Mouse (Mus musculus): ENCODE data around the gene Mroh8. TPM values are rescaled to one million over a fixed set of nuclear protein-coding genes. Genes with fewer than 3 reads are reported as not detected.

The Mroh8 gene
- total and polyA plus RNA-seq, 3 experiments = 0.15 to 0.18 TPM; not detected in 1

DNA sequence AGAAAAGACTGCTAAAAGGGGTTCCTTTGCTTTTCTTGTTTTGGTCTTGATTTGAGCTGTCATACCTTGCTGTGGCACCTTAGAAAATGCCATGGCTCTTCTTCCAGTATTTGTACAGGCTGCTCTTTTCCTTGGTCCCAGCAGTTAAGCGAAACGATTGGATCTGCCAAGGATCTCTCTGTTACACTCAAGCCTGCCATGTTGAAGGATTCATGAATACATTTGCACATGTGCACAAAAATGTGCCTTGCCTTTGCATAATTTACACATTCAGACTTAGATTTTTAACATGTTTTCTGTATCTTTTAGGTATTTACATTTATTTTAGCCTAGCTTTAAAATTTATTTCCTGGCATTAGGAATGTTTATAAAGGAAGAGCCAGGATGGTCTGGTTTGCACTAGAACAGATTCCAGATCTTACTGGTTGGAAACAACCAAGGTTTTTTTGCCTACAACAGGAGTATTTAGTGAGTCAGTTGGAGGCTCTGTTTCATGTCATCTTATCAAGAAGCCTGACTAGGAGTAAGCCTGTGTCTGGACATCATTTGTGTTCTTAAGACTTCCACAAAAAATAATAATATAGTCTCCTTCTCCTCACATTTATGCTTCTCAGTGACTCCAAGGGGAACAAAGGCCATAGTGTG, 29.0 kb upstream of the Mroh8 start:
- no peak for DNase-seq (ENCODE audit: low read depth, low spot score)
- Histone ChIP-seq H3K9ac (ENCODE audit: control insufficient read depth, low read depth, low read length, poor library complexity, severe bottlenecking) (no peak overlapping the region), H3K4me1 (ENCODE audit: control insufficient read depth in 1 of 2, insufficient read depth in 2 of 2, low read length in 2 of 2) (no peaks in the 10 kb centered on the region), H3K79me2 (ENCODE audit: control insufficient read depth, insufficient read depth, low read length, poor library complexity) (0 out of 2 replicates have a peak, but pooled peaks cover 1% of the 10 kb centered on the region), H3K4me3 (ENCODE audit: control insufficient read depth in 1 of 2, insufficient read depth in 1 of 2, low read depth in 2 of 2, low read length in 2 of 2) (no peak overlapping the region), H3K9me3 (replicated peaks; ENCODE audit: insufficient read depth, low read length) (no peaks in the 10 kb centered on the region), H3K27me3 (ENCODE audit: control insufficient read depth in 1 of 2, insufficient read depth in 2 of 2, low read length in 2 of 2) (no peaks in the 10 kb centered on the region), H3K27ac (ENCODE audit: control insufficient read depth, low read depth, low read length) (no peak overlapping the region), H3K36me3 (ENCODE audit: control insufficient read depth in 1 of 2, insufficient read depth in 2 of 2, low read length in 2 of 2) (peaks cover 0 to 39% of the 10 kb centered on the region in 2 experiments; a peak in 2 of 4 replicates)
- no peak for TF ChIP-seq TAL1 (IDR thresholded peaks at IDR 0.05; ENCODE audit: low read length)
- no peak for TF ChIP-seq EP300 (IDR thresholded peaks at IDR 0.05; ENCODE audit: low read depth in 1 of 2, low read length in 2 of 2)
- TF ChIP-seq NRF1 (IDR thresholded peaks at IDR 0.05; ENCODE audit: insufficient read depth, low read depth, low read length, poor library complexity, severe bottlenecking) = no peak
- no peak for TF ChIP-seq TCF12 (IDR thresholded peaks at IDR 0.05; ENCODE audit: low read depth, low read length)
- no peak for TF ChIP-seq GATA1 (IDR thresholded peaks at IDR 0.05; ENCODE audit: low read depth, low read length)
- no peak for TF ChIP-seq ZNF384 (IDR thresholded peaks at IDR 0.05; ENCODE audit: low read depth, low read length)
- TF ChIP-seq POLR2AphosphoS2 (IDR thresholded peaks at IDR 0.05; ENCODE audit: low read length) = no peak
- TF ChIP-seq USF1 (IDR thresholded peaks at IDR 0.05; ENCODE audit: low read depth, low read length) = no peak
- no peak for TF ChIP-seq USF2 (IDR thresholded peaks at IDR 0.05; ENCODE audit: borderline replicate concordance in 1 of 2, insufficient read depth in 1 of 2, low read depth in 1 of 2, low read length in 2 of 2)
- TF ChIP-seq RAD21 (IDR thresholded peaks at IDR 0.05; ENCODE audit: low read depth, low read length) = no peak

DNA sequence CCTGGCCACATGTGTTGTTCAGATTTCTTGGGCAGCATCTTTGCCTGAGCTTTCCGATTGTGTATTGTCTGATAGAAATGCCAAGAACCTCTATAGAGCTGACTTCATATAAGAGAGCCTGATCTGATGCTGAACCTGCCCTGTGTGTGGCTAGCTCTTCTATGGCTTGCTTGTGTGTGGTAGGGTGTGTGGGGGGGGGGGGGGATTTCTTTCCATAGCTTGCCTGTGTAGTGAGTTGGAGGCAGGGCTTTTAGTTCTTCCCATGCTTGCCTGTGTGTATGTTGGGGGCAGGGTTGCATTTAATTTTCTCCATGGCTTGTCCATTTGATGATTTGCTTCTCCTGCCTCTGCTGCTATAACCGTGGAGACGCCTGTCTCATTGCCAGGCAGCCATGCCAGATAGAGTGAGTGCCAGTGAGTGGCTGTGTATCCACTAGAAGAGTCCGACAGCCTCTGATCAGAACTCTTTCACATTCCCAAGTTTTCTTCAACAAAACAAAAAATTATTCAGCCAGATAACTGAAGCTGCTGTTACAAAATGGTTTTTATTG, 28.4 kb upstream of the Mroh8 start:
- TF ChIP-seq MAFK (IDR thresholded peaks at IDR 0.05; ENCODE audit: borderline replicate concordance, low read depth, low read length) (no peak), ELF1 (IDR thresholded peaks at IDR 0.05; ENCODE audit: low read depth, low read length) (no peak), MYB (IDR thresholded peaks at IDR 0.05; ENCODE audit: low read depth, low read length) (no peak), MAX (IDR thresholded peaks at IDR 0.05; ENCODE audit: low read length) (no peak), USF2 (IDR thresholded peaks at IDR 0.05; ENCODE audit: borderline replicate concordance in 1 of 2, insufficient read depth in 1 of 2, low read depth in 1 of 2, low read length in 2 of 2) (no peak), ZKSCAN1 (IDR thresholded peaks at IDR 0.05; ENCODE audit: low read depth, low read length) (no peak), NRF1 (IDR thresholded peaks at IDR 0.05; ENCODE audit: insufficient read depth, low read depth, low read length, poor library complexity, severe bottlenecking) (no peak), MEF2A (IDR thresholded peaks at IDR 0.05; ENCODE audit: extremely low read depth, insufficient replicate concordance, low read depth, low read length, poor library complexity, severe bottlenecking) (no peak), GATA1 (IDR thresholded peaks at IDR 0.05; ENCODE audit: low read depth, low read length) (no peak), EP300 (IDR thresholded peaks at IDR 0.05; ENCODE audit: low read depth in 1 of 2, low read length in 2 of 2) (no peak), KAT2A (conservative IDR thresholded peaks at IDR 0.05; ENCODE audit: low read depth, low read length) (no peak), NELFE (IDR thresholded peaks at IDR 0.05; ENCODE audit: low read depth, low read length) (no peak), TBP (IDR thresholded peaks at IDR 0.05; ENCODE audit: low read depth, low read length) (no peak), SIN3A (IDR thresholded peaks at IDR 0.05; ENCODE audit: low read length) (no peak), GABPA (IDR thresholded peaks at IDR 0.05; ENCODE audit: low read depth, low read length) (no peak), RAD21 (IDR thresholded peaks at IDR 0.05; ENCODE audit: low read depth, low read length) (no peak), TCF12 (IDR thresholded peaks at IDR 0.05; ENCODE audit: low read depth, low read length) (no peak), POLR2AphosphoS2 (IDR thresholded peaks at IDR 0.05; ENCODE audit: low read length) (no peak)
- H3K4me3 ChIP-seq (ENCODE audit: control insufficient read depth in 1 of 2, insufficient read depth in 1 of 2, low read depth in 2 of 2, low read length in 2 of 2) = no peak overlapping the region
- H3K36me3 ChIP-seq (ENCODE audit: control insufficient read depth in 1 of 2, insufficient read depth in 2 of 2, low read length in 2 of 2) = peaks cover 0 to 34% of the 10 kb centered on the region in 2 experiments; a peak in 2 of 4 replicates
- no peaks in the 10 kb centered on the region for H3K9me3 ChIP-seq (replicated peaks; ENCODE audit: insufficient read depth, low read length)
- H3K27ac ChIP-seq (ENCODE audit: control insufficient read depth, low read depth, low read length) = no peak overlapping the region
- 0 out of 2 replicates have a peak, but pooled peaks cover 1% of the 10 kb centered on the region for H3K79me2 ChIP-seq (ENCODE audit: control insufficient read depth, insufficient read depth, low read length, poor library complexity)
- no peaks in the 10 kb centered on the region for H3K27me3 ChIP-seq (ENCODE audit: control insufficient read depth in 1 of 2, insufficient read depth in 2 of 2, low read length in 2 of 2)
- no peaks in the 10 kb centered on the region for H3K4me1 ChIP-seq (ENCODE audit: control insufficient read depth in 1 of 2, insufficient read depth in 2 of 2, low read length in 2 of 2)
- DNase-seq (ENCODE audit: low read depth, low spot score) = no peak
- H3K9ac ChIP-seq (ENCODE audit: control insufficient read depth, low read depth, low read length, poor library complexity, severe bottlenecking) = no peak overlapping the region
